Mouse (Mus musculus): ENCODE measurements around the gene Lce1a1. TPM values are rescaled to one million over a fixed set of nuclear protein-coding genes. Genes with fewer than 3 reads are reported as not detected.

Lce1a1 gene
- not detected in 2 replicates for polyA plus RNA-seq (2012)

DNA sequence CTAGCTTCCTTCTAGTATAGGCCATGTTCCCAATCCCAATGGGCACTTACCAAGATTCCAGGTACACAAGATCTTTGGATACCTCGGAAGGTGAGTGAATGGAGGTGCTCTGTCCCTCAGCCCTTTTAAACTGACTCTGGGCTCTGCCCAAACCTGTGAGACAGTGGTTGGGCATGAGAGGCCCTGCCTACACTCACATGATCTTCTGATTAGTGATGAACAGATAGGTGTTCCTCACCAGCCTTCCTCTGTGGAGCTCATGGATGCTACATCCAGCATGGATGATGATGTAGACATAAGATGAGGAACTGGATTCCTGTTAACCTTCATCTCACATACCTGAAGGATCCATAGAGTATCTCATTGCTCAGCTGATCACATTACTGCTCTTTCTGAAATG lies at the start of gene Lce1a1:
Gene Lce1a1 (minus strand): TSS at position 101 of the 400 bp plus-strand sequence.
- no peak for TF ChIP-seq GATA1 (IDR thresholded peaks at IDR 0.05; ENCODE audit: low read length)

DNA sequence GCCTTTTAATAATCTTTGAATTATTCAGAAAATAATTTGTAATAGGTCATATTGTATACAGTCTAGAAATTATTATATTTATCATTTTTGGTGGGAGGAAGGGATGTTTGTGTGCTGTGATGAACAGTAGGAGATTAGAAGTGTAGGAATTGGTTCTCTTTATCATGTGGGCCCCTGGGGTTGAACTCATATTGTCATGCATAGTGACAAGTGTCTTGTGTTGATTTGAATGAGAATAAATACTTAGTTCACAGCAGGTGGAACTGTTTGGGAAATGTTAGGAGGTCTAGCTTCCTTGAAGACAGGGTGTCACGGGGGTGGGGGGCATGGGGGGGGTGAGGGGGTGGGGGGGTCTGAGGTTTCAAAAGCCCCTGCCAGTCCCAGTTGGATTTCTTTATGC lies 46.5 kb upstream of the Lce1a1 start:
- no peak for TF ChIP-seq GATA1 (IDR thresholded peaks at IDR 0.05; ENCODE audit: low read length)

DNA sequence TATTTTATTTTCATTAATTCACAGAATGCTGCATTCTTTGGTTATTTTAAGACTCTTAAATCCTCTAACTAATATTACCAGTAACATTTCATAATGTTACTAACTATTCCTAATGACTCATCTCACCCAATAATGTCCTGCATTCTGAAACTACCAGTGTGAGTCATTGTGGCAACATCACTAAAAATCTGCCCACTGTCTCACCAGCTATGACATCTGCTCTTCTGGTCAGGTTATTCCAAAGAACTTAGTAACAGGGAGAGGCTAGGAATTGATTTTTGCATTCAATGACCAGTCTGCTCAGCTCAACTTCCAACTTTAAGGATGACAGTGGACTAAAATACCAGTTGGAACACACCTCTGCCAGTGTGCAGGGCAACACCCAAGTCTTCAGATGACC lies 43.6 kb upstream of the Lce1a1 start:
- no peak for TF ChIP-seq GATA1 (IDR thresholded peaks at IDR 0.05; ENCODE audit: low read length)

DNA sequence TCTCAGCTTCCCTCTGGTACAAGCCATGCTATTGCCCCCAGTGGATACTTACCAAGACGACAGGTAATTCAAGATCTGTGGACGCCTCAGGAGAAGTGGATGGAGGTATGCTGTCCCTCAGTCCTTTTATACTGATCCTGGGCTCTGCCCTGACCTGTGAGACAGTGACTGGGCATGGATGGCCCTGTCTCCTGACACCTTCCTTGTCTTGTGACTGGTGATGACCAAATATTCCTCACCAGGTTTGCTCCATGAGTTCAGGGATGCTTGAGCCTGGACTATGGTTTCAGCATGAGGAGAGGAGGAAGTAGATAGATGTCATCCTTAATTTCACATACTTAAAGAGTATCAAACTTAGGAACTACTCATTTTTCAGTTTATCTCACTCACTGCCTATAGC lies 39.0 kb upstream of the Lce1a1 start, which contains the start of gene Lce1d:
Gene Lce1d (minus strand): TSS at position 101 of the 400 bp plus-strand sequence.
- no peak for TF ChIP-seq GATA1 (IDR thresholded peaks at IDR 0.05; ENCODE audit: low read length)

DNA sequence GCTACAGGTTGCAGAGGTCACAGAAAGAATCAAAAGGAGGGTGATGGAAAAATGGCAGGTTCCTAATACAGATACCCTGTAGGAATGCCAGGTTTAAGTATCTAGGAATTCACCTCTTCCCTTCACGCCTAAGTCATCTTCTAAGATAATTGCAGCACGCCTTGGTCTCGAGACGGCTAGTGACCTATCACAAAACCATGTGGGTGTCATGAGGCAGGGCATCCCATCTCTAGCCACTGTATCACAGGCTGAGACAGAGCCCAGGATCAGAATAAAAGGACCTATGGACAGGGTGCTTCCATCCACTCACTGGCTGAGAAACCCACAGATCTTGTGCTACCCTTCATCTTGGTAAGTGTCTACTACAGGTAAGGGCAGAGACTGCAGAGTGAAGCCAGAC lies 30.8 kb upstream of the Lce1a1 start, which contains the start of gene Lce1c:
Gene Lce1c (plus strand): TSS at position 301 of the 400 bp plus-strand sequence.
- TF ChIP-seq GATA1 (IDR thresholded peaks at IDR 0.05; ENCODE audit: low read length) = no peak

DNA sequence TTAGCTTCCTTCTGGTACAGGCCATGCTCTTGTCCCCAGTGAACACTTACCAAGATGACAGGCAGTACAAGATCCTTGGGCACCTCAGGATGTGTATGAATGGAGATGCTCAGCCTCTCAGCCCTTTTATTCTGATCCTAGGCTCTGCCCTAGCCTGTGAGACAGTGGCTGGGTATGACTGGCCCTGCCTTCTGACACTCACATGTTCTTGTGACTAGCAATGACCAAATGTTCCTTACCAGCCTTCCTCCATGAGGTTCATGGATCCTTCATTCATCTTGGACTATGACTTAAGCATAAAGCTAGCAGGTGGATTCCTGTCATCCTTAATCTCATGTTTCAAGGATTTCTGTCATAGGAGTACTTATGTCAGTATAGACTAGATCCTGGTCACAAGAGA lies 22.1 kb upstream of the Lce1a1 start, which contains the start of gene Lce1a2:
Gene Lce1a2 (minus strand): TSS at position 101 of the 400 bp plus-strand sequence.
- no peak for TF ChIP-seq GATA1 (IDR thresholded peaks at IDR 0.05; ENCODE audit: low read length)

DNA sequence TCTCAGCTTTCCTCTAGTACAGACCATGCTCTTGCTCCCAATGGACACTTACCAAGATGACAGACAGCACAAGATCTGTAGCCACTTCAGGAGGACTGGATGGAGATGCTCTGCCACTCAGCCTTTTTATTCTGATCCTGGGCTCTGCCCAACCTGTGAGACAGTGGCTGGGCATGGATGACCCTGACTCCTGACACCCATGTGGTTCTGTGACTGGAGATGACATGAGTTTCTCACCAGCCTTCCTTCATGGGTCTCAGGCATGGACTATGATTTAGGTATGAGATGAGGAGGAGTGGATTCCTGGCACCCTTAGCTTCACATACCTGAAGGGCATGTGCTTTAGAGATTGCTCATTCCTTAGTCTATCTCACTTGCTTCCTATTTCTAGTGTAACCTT lies 8.7 kb upstream of the Lce1a1 start, which contains the start of gene Lce1b:
Gene Lce1b (minus strand): TSS at position 101 of the 400 bp plus-strand sequence.
- TF ChIP-seq GATA1 (IDR thresholded peaks at IDR 0.05; ENCODE audit: low read length) = no peak

DNA sequence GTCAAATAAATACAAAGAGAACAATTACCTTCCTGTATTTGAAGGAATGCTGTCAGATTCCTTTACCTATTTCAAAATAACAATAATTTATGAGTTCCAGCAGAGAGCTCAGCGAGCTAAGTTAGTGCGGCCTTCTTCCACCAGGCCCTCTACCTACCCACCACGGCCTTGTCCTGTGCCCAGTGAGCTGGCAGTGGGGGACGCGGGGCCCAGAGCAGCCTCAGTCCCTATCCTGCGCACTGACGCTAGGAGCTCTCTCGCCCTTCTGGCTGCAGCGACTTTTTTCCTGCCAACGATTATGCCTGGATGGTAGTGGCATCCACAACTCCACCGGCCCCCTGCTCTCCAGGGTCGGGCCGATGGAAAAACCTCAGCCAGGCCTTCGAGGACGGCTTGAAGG lies 8.3 kb downstream of the Lce1a1 start:
- no peak for TF ChIP-seq GATA1 (IDR thresholded peaks at IDR 0.05; ENCODE audit: low read length)

DNA sequence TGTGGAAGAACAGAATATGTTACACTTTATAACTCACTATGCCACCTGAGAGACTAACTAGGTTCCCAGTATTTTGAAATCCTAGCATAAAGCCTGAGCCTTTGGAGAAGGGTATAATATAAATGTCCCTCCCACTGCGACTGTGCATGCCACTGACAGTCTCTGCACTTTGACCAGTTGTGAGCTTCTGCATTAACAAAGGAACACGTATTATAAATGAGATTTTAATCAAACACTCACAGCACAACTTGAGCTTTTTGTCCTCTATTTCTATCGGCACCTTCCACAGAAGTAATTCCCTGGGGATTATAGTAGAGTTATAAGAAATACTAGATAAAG lies 9.5 kb downstream of the Lce1a1 start:
- no peak for TF ChIP-seq GATA1 (IDR thresholded peaks at IDR 0.05; ENCODE audit: low read length)

DNA sequence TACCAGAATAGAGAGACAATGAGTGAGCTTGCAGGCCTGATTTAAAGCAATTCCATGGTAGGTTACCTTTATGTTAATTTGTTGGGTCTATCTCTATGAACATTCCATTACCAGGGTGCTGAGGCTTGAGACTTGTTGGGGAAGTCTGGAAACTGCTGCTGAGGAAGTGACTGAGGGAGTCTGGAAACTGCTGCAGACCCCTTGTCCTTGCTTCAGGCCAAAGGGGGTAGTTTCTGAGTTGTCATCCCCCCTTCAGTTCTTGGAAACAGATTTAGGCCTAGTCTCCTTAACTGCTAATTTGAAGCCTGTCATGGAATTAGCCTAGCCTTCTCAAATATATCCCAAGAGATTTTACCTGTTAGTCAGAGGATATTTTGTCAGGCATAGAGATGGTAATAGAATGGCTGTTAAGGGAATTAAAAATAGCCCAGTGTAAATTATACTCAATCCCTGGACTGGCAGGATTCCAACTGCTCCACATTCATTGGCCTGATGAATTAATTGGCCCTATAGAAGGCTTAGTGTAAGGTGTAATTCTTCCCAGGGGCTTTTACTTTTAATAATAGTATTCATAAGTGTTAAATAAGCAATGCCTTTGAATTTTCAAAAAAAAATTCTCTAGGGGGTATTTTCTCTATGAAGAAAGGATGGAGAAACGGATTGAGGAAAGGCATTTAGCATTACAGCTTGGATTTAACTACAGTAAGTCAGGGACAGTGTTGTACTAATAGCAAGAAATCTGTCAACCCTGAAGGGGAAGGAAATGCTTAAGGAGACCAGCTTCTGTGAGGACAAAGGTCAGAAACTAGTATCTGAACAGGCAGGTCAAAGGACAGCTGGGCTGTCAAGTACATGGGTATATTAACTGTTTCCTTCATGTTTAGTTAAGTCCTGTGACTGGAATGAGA lies 10.1 kb downstream of the Lce1a1 start:
- TF ChIP-seq GATA1 (IDR thresholded peaks at IDR 0.05; ENCODE audit: low read length) = no peak

DNA sequence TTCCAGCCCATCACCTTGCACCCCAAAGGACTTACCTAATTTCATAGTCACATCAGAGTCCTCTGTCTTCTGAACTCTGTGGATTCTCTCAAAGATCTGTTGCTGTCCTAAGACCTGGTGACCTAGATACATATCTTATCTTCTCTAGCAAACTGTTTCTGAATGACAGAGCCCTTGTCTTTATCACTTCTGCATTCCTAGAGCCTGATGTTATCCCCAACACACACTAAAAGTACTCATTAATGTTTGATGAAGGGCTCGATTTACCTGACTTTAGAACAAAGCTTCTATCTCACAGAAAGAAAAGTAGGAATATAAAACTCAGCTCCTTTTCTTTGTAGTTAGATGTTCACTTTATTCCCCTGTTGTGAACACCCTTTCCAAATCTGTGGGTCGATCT lies 26.5 kb downstream of the Lce1a1 start, which contains the start of gene Lce6a:
Gene Lce6a (minus strand): TSS at position 101 of the 400 bp plus-strand sequence.
- TF ChIP-seq GATA1 (IDR thresholded peaks at IDR 0.05; ENCODE audit: low read length) = no peak

DNA sequence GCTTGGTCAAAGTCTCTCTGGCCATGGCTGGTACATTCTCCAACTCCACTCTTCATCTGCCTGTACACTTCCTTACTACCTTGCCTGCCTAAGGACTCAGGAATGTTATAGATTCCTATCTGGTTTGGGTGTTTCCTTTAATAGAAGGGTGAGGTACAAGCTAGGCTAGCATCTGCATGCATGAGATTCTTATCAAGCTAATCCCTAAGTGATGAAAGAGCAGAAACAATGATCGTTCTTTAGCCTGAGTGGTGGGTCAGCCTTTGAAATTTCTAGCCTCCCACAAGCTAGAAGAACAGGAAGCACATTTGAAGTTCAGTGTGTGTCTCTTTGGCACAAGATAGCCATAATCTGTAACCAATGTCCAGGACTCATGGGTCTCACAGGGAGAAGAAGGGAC lies 38.3 kb downstream of the Lce1a1 start:
- no peak for TF ChIP-seq GATA1 (IDR thresholded peaks at IDR 0.05; ENCODE audit: low read length)

DNA sequence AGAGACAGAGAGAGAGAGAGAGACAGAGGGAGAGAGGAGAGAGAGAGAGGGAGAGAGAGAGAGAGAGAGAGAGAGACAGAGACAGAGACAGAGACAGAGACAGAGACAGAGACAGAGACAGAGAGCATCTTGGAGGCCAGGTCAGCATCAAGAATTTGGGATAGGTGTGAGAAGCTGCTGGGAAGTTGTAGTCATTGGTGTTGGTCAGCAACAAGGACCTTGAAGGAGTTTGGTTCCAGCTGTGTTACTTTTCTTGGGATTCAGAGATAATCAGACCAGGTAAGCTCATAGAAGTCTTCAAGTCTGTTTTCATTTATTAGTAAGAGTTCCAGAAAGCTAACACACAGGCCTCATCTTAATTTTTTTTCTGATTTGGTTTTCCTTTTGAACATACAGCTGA lies 40.7 kb downstream of the Lce1a1 start, which contains the start of gene 2210017I01Rik:
Gene 2210017I01Rik (minus strand): TSS at position 101 of the 400 bp plus-strand sequence.
- no peak for TF ChIP-seq GATA1 (IDR thresholded peaks at IDR 0.05; ENCODE audit: low read length)

DNA sequence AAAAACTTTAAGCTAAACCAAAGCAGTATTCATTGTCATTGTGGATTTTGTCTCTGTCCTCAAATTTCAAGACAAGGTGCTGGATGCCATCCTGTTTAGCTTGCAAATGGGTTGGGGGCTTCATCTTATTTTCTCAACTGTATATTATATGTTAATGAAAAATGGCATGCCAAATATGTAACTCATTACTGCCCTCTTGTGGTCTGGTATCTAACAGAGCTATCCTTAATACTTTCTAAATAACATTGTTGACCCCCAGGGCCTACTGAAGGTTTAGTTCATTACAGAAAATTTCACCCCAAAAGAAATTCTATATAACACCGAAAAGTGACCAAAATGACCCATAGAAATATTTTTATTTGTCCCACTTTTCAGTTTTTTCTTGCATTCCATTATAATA lies 45.9 kb downstream of the Lce1a1 start:
- TF ChIP-seq GATA1 (IDR thresholded peaks at IDR 0.05; ENCODE audit: low read length) = no peak

DNA sequence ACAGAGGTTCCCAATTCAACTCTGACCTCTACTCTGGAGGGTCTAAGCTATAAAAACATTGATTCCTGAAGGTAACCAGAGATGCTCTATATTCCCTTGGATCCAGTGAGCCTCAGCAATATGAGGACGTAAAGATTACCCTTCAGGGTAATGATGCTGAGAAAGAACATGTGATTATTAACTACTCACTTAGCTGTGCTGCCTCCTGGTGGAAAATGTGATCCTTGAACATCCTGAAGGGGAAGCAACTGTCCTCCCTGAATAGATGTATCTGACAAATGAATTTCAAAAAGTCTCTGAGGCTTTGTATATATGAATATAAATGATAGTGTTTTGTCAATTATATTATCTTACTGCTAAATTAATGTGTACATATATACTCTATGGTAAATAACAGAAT lies 47.7 kb downstream of the Lce1a1 start:
- no peak for TF ChIP-seq GATA1 (IDR thresholded peaks at IDR 0.05; ENCODE audit: low read length)

DNA sequence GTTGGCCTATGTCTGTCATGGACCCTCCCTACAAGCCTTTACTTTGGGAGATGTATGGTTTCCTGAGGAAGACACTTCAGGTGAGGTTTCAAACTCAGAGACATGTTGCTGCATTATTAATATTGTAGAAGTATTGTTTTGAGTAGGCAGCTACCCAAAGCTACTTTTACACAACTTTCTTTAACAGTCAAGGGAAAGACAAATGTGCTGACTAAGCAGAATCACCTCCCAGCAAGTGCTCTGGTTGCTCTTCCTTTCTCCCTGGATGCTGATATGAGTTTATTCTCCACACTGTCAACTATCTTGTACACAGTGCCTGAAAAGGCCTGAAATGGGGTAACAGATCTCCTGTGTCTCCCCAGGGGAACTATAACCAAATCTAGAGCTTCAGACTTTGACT lies 48.1 kb downstream of the Lce1a1 start:
- no peak for TF ChIP-seq GATA1 (IDR thresholded peaks at IDR 0.05; ENCODE audit: low read length)

DNA sequence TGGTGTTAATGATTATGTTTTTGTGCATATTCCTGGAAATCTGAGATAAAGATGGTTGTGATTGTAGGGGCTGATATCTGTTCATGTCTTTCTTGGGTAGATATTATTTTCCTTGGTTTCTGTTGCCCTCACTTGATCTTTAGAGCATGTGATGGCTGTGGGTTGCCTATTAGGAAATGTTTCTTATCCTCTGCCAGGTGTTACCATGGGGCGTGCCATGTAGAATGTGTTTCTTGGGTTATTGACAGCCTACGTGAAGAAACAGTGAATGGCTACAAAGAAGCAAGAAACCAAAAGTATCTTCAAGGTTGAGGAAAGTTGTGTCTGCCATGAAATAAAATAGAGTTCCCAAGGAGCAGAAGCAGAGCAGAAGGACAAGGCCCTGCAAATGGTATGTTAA lies 49.7 kb downstream of the Lce1a1 start:
- no peak for TF ChIP-seq GATA1 (IDR thresholded peaks at IDR 0.05; ENCODE audit: low read length)

Other genes starting within 250 kb of the Lce1a1 start
- not detected in 2 replicates for gene Sprr2i, start 240.3 kb downstream of the Lce1a1 start, polyA plus RNA-seq (2012)
- gene Sprr2j-ps, start 230.2 kb downstream of the Lce1a1 start, polyA plus RNA-seq (2012) = not detected in 2 replicates
- 12.8 and 15.9 TPM in 2 replicates for gene Gm9774, start 218.9 kb downstream of the Lce1a1 start, polyA plus RNA-seq (2012)
- gene Sprr2k, start 215.7 kb downstream of the Lce1a1 start, polyA plus RNA-seq (2012) = not detected in 2 replicates
- not detected in 2 replicates for gene Sprr1b, start 209.5 kb downstream of the Lce1a1 start, polyA plus RNA-seq (2012)
- not detected in 2 replicates for gene Sprr3, start 189.6 kb downstream of the Lce1a1 start, polyA plus RNA-seq (2012)
- gene Sprr1a, start 162.4 kb downstream of the Lce1a1 start, polyA plus RNA-seq (2012) = not detected in 2 replicates
- gene Sprr4, start 147.8 kb downstream of the Lce1a1 start, polyA plus RNA-seq (2012) = not detected in 2 replicates
- not detected in 2 replicates for gene 2310046K23Rik, start 113.8 kb downstream of the Lce1a1 start, polyA plus RNA-seq (2012)
- not detected in 2 replicates for gene Ivl, start 74.6 kb downstream of the Lce1a1 start, polyA plus RNA-seq (2012)
- not detected in 2 replicates for gene Smcp, start 59.3 kb downstream of the Lce1a1 start, polyA plus RNA-seq (2012)
- gene 2210017I01Rik, start 40.8 kb downstream of the Lce1a1 start, polyA plus RNA-seq (2012) = not detected in 2 replicates
- gene Lce6a, start 26.6 kb downstream of the Lce1a1 start, polyA plus RNA-seq (2012) = not detected in 2 replicates
- gene Lce1b, start 8.6 kb upstream of the Lce1a1 start, polyA plus RNA-seq (2012) = not detected in 2 replicates
- gene Lce1a2, start 22.0 kb upstream of the Lce1a1 start, polyA plus RNA-seq (2012) = not detected in 2 replicates
- gene Lce1c, start 30.9 kb upstream of the Lce1a1 start, polyA plus RNA-seq (2012) = not detected in 2 replicates
- not detected in 2 replicates for gene Lce1d, start 38.9 kb upstream of the Lce1a1 start, polyA plus RNA-seq (2012)
- gene Lce1e, start 60.8 kb upstream of the Lce1a1 start, polyA plus RNA-seq (2012) = not detected in 2 replicates
- not detected in 2 replicates for gene Lce1f, start 72.0 kb upstream of the Lce1a1 start, polyA plus RNA-seq (2012)
- not detected in 2 replicates for gene Gm38119, start 90.8 kb upstream of the Lce1a1 start, polyA plus RNA-seq (2012)
- gene Lce1g, start 104.0 kb upstream of the Lce1a1 start, polyA plus RNA-seq (2012) = not detected in 2 replicates
- gene Lce1h, start 116.8 kb upstream of the Lce1a1 start, polyA plus RNA-seq (2012) = not detected in 2 replicates
- gene Lce1i, start 130.6 kb upstream of the Lce1a1 start, polyA plus RNA-seq (2012) = not detected in 2 replicates
- not detected in 2 replicates for gene Lce1j, start 142.2 kb upstream of the Lce1a1 start, polyA plus RNA-seq (2012)
- gene Lce1k, start 159.6 kb upstream of the Lce1a1 start, polyA plus RNA-seq (2012) = not detected in 2 replicates
- not detected in 2 replicates for gene Kprp, start 178.9 kb upstream of the Lce1a1 start, polyA plus RNA-seq (2012)
- gene Lce1l, start 203.0 kb upstream of the Lce1a1 start, polyA plus RNA-seq (2012) = not detected in 2 replicates
- gene 2310050C09Rik, start 221.9 kb upstream of the Lce1a1 start, polyA plus RNA-seq (2012) = not detected in 2 replicates